Mouse (Mus musculus) CD8-positive naive resting alpha-beta T cell, adult 2 months (primary cell): ENCODE results near the gene Lingo3.

Experiments used
- DNase-seq, 2 experiments: peaks; one replicate each; pipeline ENCODE4 v3.0.0; 2022; ENCODE audit warnings: low read depth in 2 of 2, low spot score in 2 of 2

Gene Lingo3

GRCm38 (mm10) chr10:80802996-80803395, 40.8 kb downstream of the Lingo3 start:
- no peak for DNase-seq

- no peak for DNase-seq
These were observed 41.5 kb downstream of the Lingo3 start for GRCm38 (mm10) chr10:80802204-80802912.

GRCm38 (mm10) chr10:80799070-80799566, 44.7 kb downstream of the Lingo3 start:
- no peak for DNase-seq

GRCm38 (mm10) chr10:80798150-80799006, 45.5 kb downstream of the Lingo3 start, which contains the start of the genes Sf3a2 and Plekhj1:
Gene Sf3a2 (plus strand): TSS chr10:80798198.
Gene Plekhj1 (minus strand): TSS chr10:80798626.
- DNase-seq: peak; percentile 93 to 96

- DNase-seq: no peak
These were observed 46.4 kb downstream of the Lingo3 start for GRCm38 (mm10) chr10:80797186-80798149.

GRCm38 (mm10) chr10:80796307-80796848, 47.5 kb downstream of the Lingo3 start:
- no peak for DNase-seq

- no peak for DNase-seq
These were observed 49.1 kb downstream of the Lingo3 start for GRCm38 (mm10) chr10:80794750-80795149.

GRCm38 (mm10) chr10:80793803-80794202, 50.0 kb downstream of the Lingo3 start:
- DNase-seq: no peak

- no peak for DNase-seq
These were observed 50.6 kb downstream of the Lingo3 start for GRCm38 (mm10) chr10:80793033-80793784.

GRCm38 (mm10) chr10:80792175-80793032, 51.4 kb downstream of the Lingo3 start:
- no peak for DNase-seq

- no peak for DNase-seq
These were observed 52.2 kb downstream of the Lingo3 start for GRCm38 (mm10) chr10:80791476-80792174.

- no peak for DNase-seq
These were observed 53.0 kb downstream of the Lingo3 start for GRCm38 (mm10) chr10:80790761-80791404.

- DNase-seq: no peak
These were observed 56.3 kb downstream of the Lingo3 start for GRCm38 (mm10) chr10:80787517-80787916.

- no peak for DNase-seq
These were observed 57.9 kb downstream of the Lingo3 start for GRCm38 (mm10) chr10:80785963-80786362.

GRCm38 (mm10) chr10:80784871-80785270, 59.0 kb downstream of the Lingo3 start:
- DNase-seq: no peak

- no peak for DNase-seq
These were observed 59.5 kb downstream of the Lingo3 start for GRCm38 (mm10) chr10:80784302-80784701.
